Mouse (Mus musculus): ENCODE data around the gene Aldh2.

Gene Aldh2

DNA sequence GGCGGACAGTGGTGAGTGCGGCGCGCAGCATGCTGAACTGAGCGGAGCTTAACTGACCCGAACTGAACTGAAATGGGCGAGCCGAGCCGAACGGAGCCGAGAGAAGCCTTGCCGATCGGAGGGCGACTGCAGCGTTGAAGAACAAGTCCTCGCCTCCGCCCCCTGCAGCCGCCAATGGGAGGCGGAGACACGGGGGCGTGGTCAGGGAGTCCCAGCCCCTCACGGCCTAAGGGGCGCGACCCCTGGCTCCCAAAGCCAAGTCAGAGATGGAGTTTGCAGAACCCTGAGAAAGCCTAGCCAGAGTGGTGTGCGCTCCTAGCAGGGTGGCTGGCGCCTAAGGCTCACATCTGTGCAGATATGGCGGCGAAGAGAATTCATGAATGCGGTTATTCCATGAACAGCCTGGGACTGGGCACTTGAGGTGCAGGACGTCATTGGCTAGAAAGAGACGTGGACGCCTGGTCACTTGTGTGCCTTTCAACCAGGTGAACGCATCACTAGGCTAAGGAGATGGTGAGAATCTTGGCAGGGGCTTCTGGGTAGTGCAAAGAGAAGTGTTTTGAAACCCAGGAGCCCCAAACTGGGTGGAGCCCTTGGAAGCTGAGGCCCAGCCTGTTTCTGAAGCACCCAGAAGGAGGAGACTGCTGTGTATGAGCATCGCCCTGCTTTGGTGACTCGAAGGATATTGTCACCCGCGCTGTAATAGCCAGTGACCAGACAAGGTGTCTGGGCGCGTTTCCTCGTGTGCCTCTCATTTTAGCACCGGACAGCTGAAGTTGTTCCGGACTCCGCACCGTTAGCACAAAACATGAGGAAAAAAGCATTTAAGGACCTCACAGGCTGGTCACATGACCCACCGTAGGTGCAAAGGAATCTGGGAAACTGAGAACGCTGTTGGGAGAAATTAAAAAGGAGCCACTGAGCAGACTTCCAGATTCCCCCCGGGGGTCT, at the start of gene Aldh2:
Gene Aldh2, minus strand, starts transcription at position 374 of the 951 bp plus-strand sequence.
- TF ChIP-seq GATA4 (IDR thresholded peaks at IDR 0.05; ENCODE audit: insufficient replicate concordance, low read length): peak; percentile 42; the same call in 1 of the 2 replicates

- no peak for TF ChIP-seq GATA4 (IDR thresholded peaks at IDR 0.05; ENCODE audit: insufficient replicate concordance, low read length)
Observed at GRCm38 (mm10) chr5:121639601-121640000, 46.0 kb upstream of the Aldh2 start.

- no peak for TF ChIP-seq GATA4 (IDR thresholded peaks at IDR 0.05; ENCODE audit: insufficient replicate concordance, low read length)
Observed at GRCm38 (mm10) chr5:121637296-121637695, 43.7 kb upstream of the Aldh2 start.

DNA sequence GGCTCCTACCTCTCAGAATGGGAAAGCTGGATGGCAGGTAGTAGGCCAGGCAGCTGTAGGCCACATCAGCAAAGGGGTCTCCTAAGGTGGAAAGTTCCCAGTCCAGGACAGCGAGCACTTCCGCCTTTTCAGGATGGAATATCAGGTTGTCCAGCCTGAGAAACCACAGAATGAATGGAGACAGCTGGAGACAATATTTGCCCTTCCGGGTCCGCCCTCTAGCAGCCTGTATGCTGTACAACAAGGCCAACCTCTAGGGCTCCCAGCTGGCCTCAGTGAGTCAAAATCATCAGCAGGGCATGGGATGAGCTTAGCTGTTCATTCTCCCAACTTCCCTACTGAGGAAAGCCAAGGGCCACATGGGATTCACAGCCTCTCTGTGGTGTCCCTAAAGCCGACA, 41.0 kb upstream of the Aldh2 start:
- no peak for TF ChIP-seq GATA4 (IDR thresholded peaks at IDR 0.05; ENCODE audit: insufficient replicate concordance, low read length)

GRCm38 (mm10) chr5:121632804-121633203, 39.2 kb upstream of the Aldh2 start:
- TF ChIP-seq GATA4 (IDR thresholded peaks at IDR 0.05; ENCODE audit: insufficient replicate concordance, low read length): no peak

DNA sequence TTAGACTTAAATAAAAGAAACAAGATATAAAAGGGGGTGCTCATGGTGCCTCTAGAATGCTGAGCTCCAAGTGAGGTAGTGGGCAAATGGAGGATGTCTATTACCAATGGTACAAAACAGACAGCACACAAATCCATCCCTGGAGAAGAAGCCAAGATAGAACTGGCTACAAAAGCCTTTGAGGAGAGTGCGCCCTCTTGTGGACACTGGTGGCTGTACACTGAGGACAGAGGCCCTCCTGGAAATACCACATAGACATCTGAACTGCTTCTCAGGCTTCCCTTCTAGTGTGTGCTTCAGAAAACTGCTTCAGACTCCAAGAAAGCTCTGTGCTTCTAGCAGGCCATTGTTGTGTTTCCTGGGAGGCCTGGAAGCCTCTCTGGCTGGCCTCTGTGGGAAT, 34.2 kb upstream of the Aldh2 start:
- no peak for TF ChIP-seq GATA4 (IDR thresholded peaks at IDR 0.05; ENCODE audit: insufficient replicate concordance, low read length)

DNA sequence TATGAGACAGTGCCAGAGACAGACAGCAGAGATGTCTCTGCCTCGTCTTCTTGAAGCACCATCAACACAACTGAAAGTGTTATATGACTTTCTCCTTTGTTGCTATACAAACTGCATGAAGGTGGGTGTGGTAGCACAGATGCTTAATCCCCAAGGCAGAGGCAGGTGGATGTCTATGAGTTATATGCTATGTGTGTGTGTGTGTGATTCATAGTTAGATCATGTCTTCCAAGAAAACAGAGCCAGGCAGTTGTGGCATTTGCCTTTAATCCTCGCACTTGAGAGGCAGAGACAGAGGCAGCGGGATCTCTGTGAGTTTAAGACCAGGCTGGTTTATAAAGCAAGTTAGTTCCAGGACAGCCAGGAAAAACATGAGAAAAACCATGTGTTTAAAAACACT, 29.6 kb upstream of the Aldh2 start:
- TF ChIP-seq GATA4 (IDR thresholded peaks at IDR 0.05; ENCODE audit: insufficient replicate concordance, low read length): no peak

GRCm38 (mm10) chr5:121621102-121621501, 27.5 kb upstream of the Aldh2 start:
- TF ChIP-seq GATA4 (IDR thresholded peaks at IDR 0.05; ENCODE audit: insufficient replicate concordance, low read length): no peak

GRCm38 (mm10) chr5:121618592-121619513, 25.2 kb upstream of the Aldh2 start, which contains the start of gene Acad12:
Acad12 (minus strand) TSS chr5:121618938.
- no peak; the same call in 1 of the 2 replicates for TF ChIP-seq GATA4 (IDR thresholded peaks at IDR 0.05; ENCODE audit: insufficient replicate concordance, low read length)

GRCm38 (mm10) chr5:121612036-121612435, 18.4 kb upstream of the Aldh2 start:
- TF ChIP-seq GATA4 (IDR thresholded peaks at IDR 0.05; ENCODE audit: insufficient replicate concordance, low read length): no peak

- no peak for TF ChIP-seq GATA4 (IDR thresholded peaks at IDR 0.05; ENCODE audit: insufficient replicate concordance, low read length)
Observed at GRCm38 (mm10) chr5:121606151-121606550, 12.5 kb upstream of the Aldh2 start.

DNA sequence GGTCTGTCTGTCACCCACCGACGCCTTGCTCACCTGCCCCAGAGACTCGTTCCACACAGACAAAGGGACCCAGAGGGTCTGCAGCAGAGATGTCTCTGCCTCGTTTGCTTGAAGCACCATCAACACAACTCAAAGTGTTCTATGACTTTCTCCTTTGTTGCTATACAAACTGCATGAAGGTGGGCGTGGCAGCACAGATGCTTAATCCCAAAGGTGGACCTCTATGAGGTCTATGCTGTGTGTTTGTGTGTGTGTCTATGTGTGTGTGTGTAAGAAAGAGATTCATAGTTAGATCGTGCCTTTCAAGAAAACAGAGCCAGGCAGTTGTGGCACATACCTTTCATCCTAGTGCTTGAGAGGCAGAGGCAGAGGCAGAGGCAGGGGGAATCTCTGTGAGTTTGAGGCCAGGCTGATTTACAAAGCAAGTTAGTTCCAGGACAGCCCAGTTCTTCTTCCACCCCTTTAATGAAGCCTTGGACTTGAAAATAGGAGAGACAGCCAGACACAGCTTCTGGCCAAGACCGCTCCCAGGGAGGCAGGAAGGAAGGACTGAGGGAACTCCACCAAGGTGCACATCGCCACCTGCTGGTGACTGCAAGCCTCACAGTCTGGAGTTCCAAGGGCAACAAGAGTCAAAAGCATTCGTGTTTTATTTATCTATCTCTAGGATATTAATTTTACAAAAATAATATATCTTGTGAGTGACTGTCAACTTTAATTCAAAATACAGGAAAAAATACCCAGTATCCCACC, 8.1 kb upstream of the Aldh2 start:
- TF ChIP-seq GATA4 (IDR thresholded peaks at IDR 0.05; ENCODE audit: insufficient replicate concordance, low read length): no peak

DNA sequence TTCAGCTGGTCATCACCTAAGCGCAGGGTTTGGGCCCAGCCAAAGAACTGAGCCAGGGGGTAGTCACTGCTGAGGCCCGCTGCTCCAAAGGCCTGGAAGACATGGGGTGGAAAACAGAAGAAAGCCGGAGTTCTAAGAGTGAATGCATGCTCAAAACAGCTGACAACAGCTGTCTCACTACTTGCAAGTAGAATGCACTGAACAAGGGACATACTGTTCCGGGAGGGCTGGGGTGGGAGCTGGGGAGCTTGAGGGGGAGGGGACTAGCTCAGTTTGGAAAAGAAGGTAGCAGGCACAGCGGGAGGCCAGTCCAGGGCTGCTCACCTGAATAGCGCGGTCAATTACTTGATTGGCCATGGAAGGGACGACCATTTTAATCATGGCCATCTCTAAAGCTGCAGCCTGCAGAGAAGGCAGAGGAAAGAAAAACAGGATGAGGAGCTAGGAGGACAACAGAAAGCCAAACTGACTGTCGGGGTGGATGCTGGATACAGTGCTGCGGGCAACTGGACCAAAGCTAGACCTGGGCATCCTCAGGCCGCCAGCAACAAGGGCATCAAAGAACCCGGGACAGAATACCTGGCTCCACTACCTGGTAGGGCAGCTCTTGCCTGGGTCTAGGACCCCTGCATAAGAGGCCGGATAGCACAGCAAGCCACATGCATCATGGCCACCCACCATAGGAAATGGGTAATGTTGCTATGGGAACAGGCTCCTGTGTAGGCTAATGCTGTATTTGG, 5.4 kb upstream of the Aldh2 start:
- no peak for TF ChIP-seq GATA4 (IDR thresholded peaks at IDR 0.05; ENCODE audit: insufficient replicate concordance, low read length)

DNA sequence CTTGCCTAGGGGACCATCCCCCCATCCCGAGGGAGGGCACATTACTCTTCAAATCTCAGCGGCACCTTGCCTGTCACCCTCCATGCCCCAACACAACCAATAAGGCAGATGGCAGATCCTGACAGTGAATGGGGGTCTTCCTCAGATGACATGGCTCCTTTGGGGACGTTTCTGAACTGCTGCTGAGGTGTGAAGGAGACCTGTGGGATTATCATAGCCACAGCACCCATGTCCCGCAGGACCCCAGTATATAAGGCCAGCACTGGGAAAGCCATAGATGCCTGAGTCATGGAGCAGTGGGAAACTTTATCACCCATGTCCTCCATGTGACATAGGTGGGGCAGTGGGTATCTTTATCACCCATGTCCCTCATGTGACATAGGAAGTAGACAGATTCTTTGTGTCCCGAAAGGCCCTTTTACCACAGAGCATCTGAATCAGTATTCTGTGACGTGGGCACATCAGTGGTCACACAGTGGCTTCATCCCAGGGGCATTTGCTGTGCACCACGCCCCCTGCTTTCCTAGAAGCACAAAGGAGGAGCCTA, 4.4 kb upstream of the Aldh2 start:
- no peak for TF ChIP-seq GATA4 (IDR thresholded peaks at IDR 0.05; ENCODE audit: insufficient replicate concordance, low read length)
